Mouse (Mus musculus) heart, postnatal 4 days (tissue): ENCODE measurements around the gene Insl5. TPM values are rescaled to one million over a fixed set of nuclear protein-coding genes. Genes with fewer than 3 reads are reported as not detected.

Source experiments
- DNase-seq: peaks from one replicate; pipeline ENCODE4 v3.0.0; 2021
- total RNA-seq, 2 experiments: library from RNA; stranded (reverse); gene quantifications; 2 replicates each; pipeline ENCODE4 v1.2.3; 2021

Insl5 gene
- total RNA-seq, result not detected

DNA sequence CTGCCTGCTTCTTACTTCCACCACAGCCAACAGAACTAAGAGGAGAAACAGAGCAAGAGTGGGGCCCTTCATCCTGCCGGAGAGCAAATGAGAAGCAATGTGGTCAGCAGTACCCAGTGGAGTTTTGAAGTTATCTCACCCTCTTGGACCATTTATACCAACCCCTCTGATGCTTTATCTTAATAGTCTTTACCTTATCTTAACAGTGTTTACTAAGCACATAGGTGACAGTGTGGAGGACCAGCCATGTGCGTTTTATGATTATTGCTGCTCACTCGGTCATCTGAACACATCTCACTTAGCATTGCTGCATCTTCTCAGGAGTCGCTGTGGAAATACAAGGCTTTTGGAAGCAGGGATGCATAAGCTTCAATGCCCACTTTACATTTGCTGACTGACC, at the start of gene Insl5:
Gene Insl5, minus strand, starts transcription at position 222 of the 400 bp plus-strand sequence.
- no peak for DNase-seq

DNA sequence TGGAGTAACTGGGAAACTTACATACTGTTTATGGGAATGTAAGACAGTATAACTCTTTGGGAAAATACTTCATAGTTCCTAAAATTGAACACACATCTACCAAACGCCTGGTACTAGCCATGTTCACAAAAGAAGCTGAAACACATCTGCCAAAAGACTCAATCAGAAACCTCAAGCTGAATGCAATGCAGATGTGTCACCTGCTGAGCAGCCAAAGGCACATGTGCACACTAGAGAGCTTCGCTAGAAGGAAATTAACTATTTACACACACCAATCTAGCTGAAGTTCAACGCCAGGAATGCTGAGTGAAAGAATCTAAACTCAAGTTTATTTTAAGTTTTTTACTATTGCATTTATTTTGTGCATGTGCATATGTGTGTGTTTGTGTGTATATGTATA, 44.0 kb upstream of the Insl5 start:
- no peak for DNase-seq

DNA sequence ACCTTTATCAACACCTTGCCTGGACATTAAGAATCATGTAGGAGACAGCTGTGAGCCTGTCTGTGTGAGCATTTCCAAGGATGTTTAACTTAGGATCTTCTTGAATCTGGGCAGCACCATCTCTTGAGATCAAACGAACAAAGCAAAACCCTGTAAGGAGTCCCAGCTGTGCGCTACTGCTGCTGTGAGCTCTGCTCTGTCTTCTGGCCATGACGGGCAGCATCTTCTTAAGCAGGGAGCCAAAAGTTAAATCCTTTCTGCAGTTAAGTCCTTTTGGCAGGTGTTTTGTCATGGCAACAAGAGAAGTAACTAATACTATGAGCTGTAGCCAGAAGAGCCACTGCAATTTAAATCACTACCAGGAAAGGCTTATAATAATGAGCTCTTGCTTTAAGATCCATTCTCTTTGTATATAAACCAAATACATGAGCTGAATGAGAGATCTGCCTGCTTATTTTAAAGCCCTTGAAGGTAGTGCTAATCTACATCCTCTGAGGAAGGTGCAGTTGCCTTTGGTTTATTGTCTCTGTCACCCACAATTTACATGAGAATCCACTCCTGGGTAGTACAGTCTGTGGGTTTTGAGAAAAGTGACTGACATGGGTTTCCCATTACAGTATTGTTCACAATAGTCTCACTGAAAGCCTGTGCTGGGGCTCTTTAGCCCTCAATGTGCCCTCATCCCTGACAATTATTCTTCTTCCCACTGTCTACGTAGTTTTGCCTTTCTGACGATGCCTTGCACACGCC, 41.4 kb upstream of the Insl5 start:
- no peak for DNase-seq

DNA sequence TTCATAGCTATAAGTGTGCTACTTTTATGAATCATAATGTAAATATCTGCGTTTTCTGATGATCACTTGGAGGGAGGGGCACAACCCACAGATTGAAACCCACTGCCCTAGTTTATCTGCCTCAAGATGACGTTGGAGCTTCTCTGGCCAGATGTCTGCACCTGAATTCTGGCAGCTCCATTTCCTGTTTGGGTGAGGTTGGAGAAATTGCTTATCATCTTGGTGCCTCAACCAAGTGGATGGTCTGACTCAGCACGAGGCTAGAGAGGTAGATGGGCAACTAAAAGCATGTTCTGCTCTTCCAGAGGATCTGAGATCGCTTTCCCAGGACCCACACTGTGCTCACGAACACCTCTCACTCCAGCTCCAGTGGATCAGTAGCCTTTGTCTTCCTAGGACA, 38.3 kb upstream of the Insl5 start:
- DNase-seq, result no peak

GRCm38 (mm10) chr4:103064421-103064820, 37.8 kb upstream of the Insl5 start:
- no peak for DNase-seq

GRCm38 (mm10) chr4:103056909-103057308, 30.3 kb upstream of the Insl5 start:
- DNase-seq, result no peak

- DNase-seq, result no peak
These were observed 21.4 kb upstream of the Insl5 start for GRCm38 (mm10) chr4:103048046-103048445.

GRCm38 (mm10) chr4:103042997-103043396, 16.4 kb upstream of the Insl5 start:
- DNase-seq, result no peak

DNA sequence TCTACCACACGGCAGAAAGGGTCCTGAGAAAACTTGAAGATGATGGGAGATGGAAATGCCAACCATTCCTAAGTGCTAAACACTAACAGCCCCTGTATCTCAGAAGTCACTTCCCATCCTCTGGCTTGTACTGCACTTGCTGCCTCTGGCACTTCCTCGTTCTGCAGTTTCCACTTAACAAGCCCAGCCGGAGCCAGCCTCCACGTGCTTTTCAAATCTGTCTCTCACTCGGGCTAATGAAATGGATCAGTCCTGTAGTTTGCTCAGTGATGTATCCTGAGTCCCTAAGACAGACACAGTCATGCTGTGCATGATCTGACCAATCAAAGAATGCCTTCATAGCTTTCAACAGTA, 13.2 kb upstream of the Insl5 start:
- no peak for DNase-seq

DNA sequence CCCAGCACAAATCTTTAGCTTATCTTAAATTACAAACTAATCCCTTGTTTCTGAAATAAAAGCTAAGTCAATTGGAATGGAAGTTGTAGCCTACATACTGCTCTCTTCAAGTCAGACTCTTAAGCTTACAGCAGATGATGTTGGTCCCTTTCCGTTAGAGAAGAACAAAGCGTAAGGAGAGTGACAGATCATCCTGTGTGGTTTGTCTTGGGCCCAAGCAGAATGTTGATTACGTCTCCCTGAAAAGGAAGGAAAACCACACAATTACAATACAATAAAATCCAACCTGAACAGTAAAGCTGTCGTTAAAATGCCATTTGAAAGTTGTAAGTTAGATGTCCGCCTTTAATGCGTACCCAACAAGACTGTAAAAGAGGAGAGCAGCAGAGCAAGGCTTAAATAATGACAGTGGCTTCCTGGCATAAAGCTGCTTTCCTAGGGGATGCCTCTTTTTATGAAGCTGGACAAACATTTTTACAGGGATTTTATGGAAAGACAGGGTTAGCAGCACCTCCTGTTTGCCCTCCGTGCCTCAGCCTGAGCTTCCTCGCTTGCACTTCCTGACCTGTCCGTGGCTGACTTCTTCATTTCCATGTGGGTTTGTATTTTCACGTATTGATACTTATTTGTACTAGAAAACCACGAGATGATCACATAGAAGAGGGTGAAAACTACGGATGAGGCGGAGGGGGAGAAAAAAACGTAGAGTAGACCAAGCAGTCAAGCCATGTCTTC, 12.6 kb upstream of the Insl5 start:
- DNase-seq, result no peak

- no peak for DNase-seq
These were observed 1.8 kb upstream of the Insl5 start for GRCm38 (mm10) chr4:103028177-103029088.

GRCm38 (mm10) chr4:103027745-103028144, 1.1 kb upstream of the Insl5 start:
- DNase-seq, result no peak

DNA sequence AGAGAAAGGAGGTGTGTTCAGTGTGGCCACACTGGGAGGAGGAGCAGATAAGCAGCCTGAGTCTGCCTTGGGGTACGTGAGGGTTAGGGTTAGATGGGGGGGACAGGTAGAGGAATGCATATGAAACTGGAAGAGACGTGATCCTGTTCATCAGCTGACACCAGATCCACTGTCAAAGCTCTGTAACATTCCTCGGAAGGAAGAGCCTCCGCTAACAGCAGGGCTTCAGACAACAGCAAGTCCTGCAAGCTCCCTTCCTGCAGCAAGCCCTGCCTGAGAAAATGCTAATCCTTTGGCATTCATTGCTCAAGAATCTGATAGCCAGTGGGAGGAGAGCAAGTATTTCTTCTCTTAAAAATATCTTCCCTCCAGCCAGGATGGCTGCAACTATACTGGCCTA, 13.2 kb downstream of the Insl5 start:
- DNase-seq, result no peak

- DNase-seq, result no peak
These were observed 14.8 kb downstream of the Insl5 start for GRCm38 (mm10) chr4:103011823-103012222.

DNA sequence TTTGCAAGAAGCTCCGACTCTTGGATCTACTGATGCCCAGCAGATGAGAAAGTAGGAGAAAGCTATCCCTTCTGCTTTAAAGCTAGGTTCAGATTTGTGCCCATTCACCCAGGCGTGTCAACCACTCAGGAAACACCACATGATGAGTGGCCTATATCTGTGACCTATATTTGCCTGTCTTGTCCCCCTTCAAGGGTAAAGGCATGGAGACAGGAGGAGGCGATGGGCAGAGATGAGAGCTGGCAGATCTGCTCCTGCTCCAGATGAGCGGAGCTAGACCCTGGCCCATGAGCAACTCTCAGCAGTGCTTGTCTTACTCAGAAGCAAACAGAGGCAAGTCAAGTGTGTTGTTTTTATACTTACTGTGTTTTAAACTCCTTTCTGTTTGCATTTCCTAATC, 15.9 kb downstream of the Insl5 start:
- DNase-seq, result no peak

DNA sequence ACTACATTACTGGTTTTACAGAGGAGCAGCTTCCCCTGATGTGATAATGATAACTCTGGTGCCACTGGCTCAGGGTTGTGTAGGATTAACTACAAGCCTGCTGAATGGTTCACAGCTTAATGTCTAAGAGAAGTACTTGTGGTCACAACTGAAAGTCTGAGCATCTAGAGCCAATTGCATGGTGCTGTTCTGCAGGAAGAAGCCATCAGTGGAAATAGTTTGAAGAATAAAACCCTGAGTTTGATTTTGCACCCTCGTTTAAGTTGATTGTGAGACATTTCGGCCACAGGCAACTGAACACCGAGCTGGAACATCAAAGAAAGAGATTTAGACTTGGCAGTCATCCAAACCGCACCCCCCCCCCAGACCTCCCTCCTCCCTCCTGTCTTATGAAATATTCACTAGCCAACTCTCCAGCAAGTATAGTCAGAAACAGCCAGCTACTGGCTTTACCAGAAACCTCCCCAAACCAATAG, 19.7 kb downstream of the Insl5 start:
- DNase-seq, result no peak

DNA sequence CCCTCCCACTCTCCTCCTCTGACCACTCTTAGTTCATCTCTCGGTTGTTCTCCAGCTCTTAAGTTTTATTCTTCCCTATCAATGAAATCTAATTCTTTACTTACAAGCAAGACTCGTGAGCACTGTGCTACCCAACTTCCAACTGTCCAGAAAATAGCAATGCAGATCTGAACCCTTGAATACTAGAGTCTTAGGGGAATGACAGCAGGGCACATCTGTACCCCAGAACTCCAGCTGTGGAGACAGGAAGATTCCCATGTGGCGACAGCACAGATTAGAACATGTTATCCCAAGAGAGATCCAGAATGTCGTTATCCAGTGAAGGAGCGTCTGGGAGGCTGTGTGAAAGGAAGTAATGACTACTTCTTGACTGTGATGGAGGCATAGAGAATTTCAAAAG, 20.4 kb downstream of the Insl5 start:
- no peak for DNase-seq

- no peak for DNase-seq
These were observed 21.3 kb downstream of the Insl5 start for GRCm38 (mm10) chr4:103005190-103005945.

GRCm38 (mm10) chr4:103004681-103005080, 22.0 kb downstream of the Insl5 start:
- no peak for DNase-seq

DNA sequence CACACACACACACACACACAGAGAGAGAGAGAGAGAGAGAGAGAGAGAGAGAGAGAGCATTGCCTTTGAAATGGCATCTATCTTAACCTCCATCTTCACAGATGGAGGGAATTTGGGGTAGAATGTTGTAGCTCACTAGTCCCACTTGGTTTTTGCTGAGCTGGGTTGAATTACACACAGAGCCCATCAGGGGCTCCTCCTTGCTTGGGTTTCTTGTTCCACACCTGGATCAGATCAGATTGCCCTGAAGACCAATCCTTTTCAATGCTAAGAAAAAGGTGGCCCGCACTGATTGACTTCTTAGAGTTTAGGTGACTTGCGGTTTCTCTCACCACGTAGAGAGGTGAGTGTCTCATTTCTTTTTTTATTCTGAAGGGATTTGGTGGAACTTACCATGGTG, 35.0 kb downstream of the Insl5 start:
- no peak for DNase-seq

GRCm38 (mm10) chr4:102990595-102991340, 35.9 kb downstream of the Insl5 start:
- no peak for DNase-seq
